Mouse (Mus musculus) adrenal gland (tissue): Measurements from ENCODE around the gene Tfap2b.

Experiments
- intact Hi-C: fragments of 180-260 bp; cut with DNase I; formaldehyde crosslinking; loops from one replicate; pipeline ENCODE4 v1.15.1; 2025

Gene Tfap2b

DNA sequence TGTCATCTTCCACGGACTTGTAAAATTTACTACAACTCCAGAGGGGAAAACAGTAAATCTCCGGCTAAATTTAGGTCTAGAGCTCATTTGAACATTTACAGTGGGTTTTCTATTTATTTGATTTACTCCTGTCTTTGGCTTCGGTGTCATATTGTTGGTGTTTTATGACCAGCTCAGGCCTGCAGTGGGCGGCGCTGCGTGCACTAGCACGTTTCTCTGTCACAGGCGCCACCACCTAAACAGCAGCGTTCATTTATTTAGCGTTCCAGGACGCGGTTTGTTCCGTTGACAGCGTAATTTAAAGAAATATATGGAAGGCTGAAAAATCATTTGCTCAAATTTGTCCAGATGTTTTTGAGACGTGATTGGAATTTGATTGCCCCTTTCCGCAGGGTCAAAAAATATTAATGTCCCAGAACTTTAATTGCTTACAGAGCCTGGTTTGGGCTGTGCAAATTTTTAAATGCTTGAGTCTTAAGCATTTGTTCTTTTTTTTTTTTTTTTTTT lies 22.9 kb downstream of the Tfap2b start:
- intact Hi-C loops = no loop called here

GRCm38 (mm10) chr1:19232743-19233142 lies 24.0 kb downstream of the Tfap2b start:
- intact Hi-C loops = no loop called here

DNA sequence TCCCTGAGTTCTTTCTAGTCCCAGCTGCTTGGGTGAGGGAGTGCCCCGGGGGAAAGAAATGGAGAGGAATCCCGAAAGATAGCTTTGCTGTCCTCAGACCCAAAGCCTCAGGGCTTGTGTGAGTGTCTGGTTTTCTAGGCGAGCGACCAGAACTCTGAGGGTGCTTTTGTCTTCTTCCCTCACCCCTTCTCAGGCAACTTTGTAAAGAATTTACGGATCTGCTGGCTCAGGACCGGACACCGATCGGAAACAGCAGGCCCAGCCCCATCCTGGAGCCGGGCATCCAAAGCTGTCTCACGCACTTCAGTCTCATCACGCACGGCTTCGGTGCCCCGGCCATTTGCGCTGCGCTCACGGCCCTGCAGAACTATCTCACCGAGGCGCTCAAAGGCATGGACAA lies 25.1 kb downstream of the Tfap2b start:
- intact Hi-C loops = no loop called here

GRCm38 (mm10) chr1:19234432-19235205 lies 25.9 kb downstream of the Tfap2b start:
- intact Hi-C loops = no loop called here

GRCm38 (mm10) chr1:19236051-19236450 lies 27.3 kb downstream of the Tfap2b start:
- intact Hi-C loops = no loop called here

DNA sequence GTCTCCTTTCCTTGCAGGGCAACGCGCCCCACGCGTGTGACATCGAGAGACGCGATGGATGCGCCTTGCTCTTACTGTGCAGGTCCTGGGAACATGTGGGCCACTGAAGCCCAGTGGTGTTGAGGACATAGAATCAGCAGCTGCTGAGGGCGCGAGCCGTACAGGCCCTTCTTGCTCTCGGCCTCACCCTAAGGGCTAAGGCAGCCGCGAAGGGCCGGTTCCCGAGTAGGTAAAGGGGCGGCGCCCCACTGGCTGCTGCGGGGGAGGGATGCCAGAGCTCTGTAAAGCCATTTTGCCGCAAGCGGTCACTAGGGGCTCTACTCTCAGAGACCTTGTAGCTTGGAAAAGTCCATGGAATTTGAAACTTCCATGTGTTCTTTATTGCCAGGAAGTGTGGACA lies 27.9 kb downstream of the Tfap2b start:
- intact Hi-C loops = no loop called here

- intact Hi-C loops = no loop called here
These were observed 28.3 kb downstream of the Tfap2b start for GRCm38 (mm10) chr1:19237061-19237460.

DNA sequence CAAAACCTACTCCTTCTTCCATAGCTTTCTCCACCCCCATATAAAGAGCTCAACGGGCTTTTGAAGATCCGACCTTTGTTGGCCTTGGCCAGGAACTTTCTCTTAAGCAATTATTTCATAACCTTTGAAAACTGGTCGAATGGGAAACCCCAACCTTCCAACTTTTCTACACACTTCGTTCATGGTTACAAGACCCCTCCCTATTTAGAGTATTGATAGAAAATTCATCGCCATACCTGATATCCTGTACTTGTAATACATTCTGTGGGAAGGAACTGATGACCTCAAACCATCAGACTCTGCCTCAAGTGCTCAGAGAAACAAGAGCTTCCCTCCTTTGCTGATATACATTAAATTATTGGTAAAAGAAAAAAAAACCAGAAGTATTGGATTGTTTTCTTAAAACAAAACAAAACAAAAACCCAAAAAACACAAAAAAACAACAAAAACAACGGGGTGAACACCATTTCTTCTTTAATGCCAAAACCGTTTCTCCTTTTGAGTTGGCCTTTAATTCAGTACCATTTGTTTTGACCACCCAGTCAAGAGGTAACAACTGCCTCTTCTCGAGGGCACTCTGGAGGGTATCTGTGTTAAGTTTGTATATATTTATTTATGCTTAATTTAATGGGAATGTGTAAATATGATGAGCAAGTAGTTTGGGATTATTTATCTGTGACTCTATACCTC lies 29.2 kb downstream of the Tfap2b start:
- intact Hi-C loops = no loop called here

DNA sequence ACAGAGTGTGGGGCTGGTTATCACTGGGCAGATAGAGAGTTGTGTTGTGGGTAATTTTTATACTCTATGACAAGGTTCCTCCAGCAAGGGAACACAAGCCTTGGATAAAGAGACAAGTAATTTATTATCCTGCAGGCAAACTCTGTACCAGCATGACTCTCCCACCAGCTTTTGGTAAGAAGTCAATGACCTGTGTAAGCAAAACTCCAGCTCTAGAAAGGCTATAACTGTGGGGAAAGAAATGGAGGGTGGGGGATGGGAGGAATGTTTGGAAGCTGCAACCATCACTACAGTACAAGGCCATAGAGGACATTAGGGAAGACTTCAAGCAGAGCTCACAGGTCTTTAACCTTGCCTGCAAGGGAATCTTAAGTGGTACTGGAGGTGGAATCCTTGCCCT lies 31.3 kb downstream of the Tfap2b start:
- intact Hi-C loops = no loop called here

DNA sequence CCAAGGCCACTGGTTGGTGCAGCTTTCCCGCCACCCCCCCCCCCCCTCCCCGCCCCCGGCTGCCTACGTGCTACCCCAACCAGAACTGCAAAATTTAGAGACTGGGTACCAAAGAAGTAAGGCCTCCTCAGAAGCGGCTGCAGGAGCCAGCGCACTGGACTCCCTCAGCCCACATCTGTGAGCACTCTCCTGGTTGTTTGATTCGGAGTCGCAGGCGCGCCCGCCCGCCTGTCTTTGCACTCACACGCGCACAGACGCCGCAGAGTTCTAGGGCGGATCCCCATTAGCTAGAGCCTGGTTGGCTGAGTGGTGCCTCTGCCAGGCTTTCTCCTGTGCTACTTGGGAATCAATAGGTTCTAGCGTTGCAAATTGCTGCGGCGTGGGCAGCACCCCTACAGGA lies 32.6 kb downstream of the Tfap2b start:
- intact Hi-C loops = no loop called here

DNA sequence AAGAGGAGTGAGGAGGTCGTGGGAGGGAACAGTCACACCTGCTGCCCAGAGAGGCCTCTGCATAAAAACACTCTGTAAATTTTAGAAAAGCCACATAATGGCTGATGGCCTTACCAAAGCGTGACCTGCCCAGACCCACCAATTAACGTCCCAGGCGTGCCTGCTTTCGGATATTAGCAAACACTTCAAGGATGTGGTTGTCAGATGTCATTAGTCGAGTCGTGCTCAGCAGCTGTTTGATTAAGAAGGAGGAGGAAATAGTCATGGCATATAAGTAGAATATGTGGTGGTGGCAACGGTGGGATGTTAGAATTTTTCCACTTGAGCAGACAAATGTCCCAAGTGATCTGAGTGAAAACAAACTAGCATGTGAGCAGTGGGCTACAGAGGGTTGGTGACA lies 33.3 kb downstream of the Tfap2b start:
- intact Hi-C loops = no loop called here

GRCm38 (mm10) chr1:19245032-19245431 lies 36.3 kb downstream of the Tfap2b start:
- intact Hi-C loops = no loop called here

DNA sequence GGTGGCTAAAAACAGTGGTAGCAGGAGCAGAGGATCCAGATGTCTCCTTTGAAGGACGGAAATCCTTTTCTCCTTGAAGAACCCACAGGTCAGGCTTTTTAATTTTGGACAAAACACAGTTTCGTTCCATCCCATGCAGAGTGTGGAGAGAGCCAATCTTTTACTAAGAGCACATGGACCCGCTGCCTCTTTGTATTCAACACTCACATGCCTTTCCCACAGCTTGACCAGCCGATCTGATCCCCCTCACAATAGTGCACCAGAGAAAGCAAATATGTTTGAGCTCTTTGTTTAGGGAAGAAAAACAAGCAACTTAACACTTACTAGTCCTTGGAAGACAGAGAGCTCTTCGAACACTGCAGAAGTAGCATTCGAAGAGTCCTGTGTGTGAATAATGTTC lies 42.6 kb downstream of the Tfap2b start:
- intact Hi-C loops = no loop called here

DNA sequence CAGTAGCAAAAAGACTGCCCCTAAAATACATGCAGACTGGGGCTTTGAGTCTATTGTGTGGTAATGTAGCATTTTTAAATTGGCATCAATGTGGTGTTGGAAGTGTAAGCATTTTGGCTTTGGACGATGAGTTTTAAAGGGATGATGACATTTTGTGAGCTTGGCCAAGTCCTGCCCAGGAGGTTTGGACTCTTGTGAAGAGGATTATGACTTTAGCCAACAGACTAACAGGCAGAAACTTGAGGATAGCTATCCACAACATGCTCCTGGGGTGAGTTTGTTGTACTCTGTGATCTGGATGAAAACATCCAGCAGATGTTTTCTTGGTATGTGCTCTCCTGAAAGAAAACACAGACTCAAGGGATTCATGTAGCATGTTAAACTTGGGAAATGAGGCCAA lies 60.9 kb downstream of the Tfap2b start:
- intact Hi-C loops = no loop called here
